Mouse (Mus musculus): ENCODE measurements around the gene Scrn2.

DNA sequence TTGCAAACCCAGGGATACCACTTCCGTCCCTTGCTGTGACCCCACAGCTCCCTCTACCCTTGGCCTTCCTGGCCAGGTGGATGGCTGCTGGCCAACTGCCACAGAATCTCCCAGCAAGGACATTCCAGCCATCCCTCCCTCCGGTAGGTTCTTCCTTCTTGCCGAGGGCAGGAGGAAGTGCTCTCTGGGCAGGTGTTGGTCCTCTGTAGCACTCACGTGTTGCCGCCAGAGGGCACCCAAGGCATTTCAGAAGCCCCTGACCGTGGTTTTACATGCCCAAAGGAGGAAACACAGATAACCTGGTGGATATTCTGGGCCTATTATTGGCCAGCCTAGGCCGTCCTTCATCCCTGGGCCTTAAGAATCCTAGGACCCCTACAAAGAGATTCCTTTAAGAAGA, 47.4 kb upstream of the Scrn2 start:
- peak; percentile 89 for TF ChIP-seq CTCF (conservative IDR thresholded peaks at IDR 0.05; ENCODE audit: low read length)
- TF ChIP-seq POU5F1 (IDR thresholded peaks at IDR 0.05; ENCODE audit: borderline replicate concordance, low read length), result no peak
- no peak for TF ChIP-seq NANOG (IDR thresholded peaks at IDR 0.05; ENCODE audit: borderline replicate concordance, low read length)
